Mouse (Mus musculus) mouse embryonic stem cell (cell line): ENCODE data around the gene Mical2.

Experiments
- in situ Hi-C, 2 experiments: fragments of 300-500 bp; cut with MboI; formaldehyde crosslinking; loops; 1 replicate in 1 of 2; 3 replicates in 1 of 2; pipeline ENCODE4 v1.14.3; 2019 to 2020; ENCODE audit warnings: low sequenced_read_pairs in 2 of 2, low pct_unique_long_range_greater_than_20kb in 1 of 2, mixed read lengths in 1 of 2; ENCODE audit not compliant: unreplicated experiment in 1 of 2

The Mical2 gene

GRCm38 (mm10) chr7:112400175-112400574, 174.5 kb downstream of the Mical2 start:
- in situ Hi-C loops = no loop called here

DNA sequence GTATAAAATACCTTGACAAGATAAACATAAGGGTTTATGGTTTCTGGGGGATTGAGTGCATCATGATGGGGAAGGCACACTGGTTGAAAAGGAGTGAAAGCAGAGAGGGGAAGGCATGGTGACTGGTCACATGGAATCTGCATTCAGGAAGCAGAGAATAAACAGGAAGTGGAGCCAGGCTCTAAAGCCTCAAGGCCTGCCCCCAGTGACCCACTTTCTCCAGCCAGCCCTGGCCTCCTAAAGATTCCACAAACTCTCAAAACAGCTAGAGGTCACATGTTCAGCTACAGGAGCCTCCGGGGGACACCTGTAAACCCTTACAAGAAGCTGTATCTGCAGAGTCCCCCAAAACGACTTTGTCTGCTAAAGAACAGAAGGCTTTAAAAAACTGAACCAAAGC, 179.4 kb downstream of the Mical2 start:
- in situ Hi-C loops = loop anchor here in 1 of 2 experiments (5.0 kb wide), 1 partner anchor 52 kb away; no protein-coding TSS in a partner anchor

DNA sequence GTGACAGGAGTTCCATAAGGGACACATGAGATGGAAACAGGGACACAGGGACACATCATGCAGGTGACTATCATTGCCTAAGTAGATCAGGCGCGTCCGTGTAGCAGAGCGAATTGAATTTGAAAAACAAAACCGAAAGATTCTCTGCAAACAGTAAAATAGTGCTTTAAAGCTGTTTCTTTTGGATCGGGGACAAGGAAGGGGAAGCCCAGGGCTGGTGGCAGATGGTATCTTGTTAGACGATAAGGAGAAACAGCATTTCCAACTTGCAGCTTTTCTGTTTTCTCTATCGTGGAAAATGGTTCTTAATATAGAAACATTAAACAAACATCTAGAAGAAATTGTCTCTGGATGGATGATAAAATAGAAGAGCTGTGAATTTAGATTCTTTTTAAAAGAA, 179.9 kb downstream of the Mical2 start:
- in situ Hi-C loops = loop anchor here in 1 of 2 experiments (5.0 kb wide), 1 partner anchor 52 kb away; no protein-coding TSS in a partner anchor

DNA sequence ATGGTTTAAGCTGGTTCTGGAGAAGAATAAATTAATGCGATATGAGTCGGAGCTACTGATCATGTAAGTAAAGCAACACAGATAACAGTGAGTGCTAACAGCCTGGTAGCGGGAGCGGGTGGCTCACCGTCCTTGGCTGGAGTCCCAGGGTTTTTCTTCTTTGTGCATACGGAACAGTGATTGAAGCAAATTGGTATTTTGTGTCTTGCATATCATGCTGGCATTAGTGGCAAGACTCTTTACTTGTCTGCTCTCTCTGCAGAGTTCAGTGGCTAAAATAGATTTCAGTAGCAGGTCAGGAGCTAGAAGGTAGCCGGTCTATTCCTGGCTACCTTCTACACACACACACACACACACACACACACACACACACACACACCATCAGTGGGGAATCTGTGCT, 181.9 kb downstream of the Mical2 start:
- in situ Hi-C loops = loop anchor here in 1 of 2 experiments (5.0 kb wide), 1 partner anchor 50 kb away; no protein-coding TSS in a partner anchor

DNA sequence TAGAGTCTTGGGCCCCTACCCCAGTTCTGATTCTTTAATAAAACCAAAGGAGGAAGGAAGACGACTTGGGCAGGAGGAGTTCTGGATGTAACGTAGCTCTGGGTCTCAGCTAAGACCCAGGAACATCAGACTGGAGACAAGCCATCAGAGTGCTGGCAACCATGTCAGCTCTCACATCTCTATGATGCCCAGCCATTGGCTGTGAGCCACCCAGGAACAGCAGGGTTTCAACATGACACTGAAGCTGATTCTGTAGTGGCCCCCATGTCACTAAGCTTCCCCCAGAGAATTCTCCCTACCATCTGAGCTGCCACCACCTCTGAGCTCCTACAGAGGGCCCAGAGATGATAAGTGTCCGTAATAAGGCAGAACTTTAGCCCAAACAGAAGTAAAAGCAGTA, 184.3 kb downstream of the Mical2 start:
- in situ Hi-C loops = loop anchor here in 1 of 2 experiments (5.0 kb wide), 1 partner anchor 47 kb away; no protein-coding TSS in a partner anchor

GRCm38 (mm10) chr7:112413286-112413685, 187.6 kb downstream of the Mical2 start:
- in situ Hi-C loops = no loop called here

DNA sequence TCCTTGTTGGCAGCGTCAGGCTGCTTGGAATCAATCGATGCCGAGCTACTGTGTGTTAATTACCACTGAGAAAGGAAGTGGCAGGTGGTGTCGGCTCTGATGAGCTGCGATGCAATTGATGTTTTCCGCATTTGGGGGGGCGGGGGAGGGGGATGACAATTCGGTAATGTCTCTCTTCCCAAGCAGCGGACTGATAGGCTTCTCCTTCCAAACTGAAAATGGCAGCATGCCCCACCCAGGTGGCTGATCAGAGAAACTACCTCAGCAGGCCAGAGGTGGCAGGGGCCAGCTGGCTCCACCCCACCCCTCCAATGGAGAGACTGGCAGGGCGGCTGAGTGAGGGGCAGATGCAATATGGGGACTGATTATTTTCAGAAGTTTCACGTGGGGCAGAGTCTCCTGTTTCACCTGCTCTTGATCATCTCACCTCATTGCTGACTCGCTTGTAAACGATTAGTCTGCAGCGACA, 190.4 kb downstream of the Mical2 start:
- in situ Hi-C loops = no loop called here

GRCm38 (mm10) chr7:112416730-112417513, 191.3 kb downstream of the Mical2 start:
- in situ Hi-C loops = no loop called here

- in situ Hi-C loops = no loop called here
Measured at GRCm38 (mm10) chr7:112417598-112417997, 191.9 kb downstream of the Mical2 start.

- in situ Hi-C loops = no loop called here
Measured at GRCm38 (mm10) chr7:112423438-112423837, 197.8 kb downstream of the Mical2 start.

DNA sequence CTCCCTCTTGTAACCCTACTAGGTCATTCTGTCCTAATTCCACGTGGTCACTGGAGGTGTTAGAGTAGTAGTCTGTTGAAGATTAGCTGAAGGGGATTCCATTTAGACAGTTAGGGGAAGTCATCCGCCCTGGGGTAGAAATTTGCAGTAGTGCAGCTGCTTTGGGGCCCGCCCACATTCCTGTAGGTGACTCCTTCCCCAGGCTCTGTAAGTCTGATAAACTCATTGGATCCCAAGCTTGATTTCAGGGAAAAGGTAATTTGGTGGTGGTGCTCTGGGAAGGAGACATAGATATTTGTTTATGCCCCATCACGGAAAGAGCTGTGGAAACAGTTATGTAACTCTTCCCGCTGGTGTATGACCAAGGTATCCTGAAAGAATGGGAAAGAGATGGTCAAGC, 201.2 kb downstream of the Mical2 start:
- in situ Hi-C loops = no loop called here

GRCm38 (mm10) chr7:112427357-112428157, 201.9 kb downstream of the Mical2 start, which contains the start of gene Parva:
TSS of gene Parva (plus strand) at chr7:112427505.
- in situ Hi-C loops = no loop called here

DNA sequence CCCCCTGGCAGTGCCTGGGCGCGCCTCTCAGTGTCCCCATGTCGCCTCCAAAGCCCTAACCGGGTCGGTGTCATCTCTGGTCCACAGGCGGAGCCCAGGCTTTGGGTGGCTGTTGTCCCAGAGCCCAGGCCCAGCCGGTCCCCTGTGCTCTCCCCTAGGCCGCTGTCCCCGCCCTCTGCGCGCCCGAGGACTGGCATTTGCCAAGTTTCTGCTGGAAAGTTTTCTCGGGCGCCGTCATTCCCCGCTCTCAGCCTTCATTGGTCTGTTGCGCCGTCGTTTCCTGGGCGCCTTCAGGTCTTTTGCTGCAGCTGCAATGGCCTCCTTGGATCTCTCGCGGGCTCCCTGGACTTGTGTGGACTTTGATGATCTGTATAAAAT, 202.5 kb downstream of the Mical2 start:
- in situ Hi-C loops = no loop called here

GRCm38 (mm10) chr7:112439846-112440245, 214.2 kb downstream of the Mical2 start:
- in situ Hi-C loops = no loop called here

- in situ Hi-C loops = no loop called here
Measured at GRCm38 (mm10) chr7:112444152-112444984, 218.7 kb downstream of the Mical2 start.

GRCm38 (mm10) chr7:112444985-112445367, 219.3 kb downstream of the Mical2 start:
- in situ Hi-C loops = no loop called here

GRCm38 (mm10) chr7:112446498-112446897, 220.8 kb downstream of the Mical2 start:
- in situ Hi-C loops = no loop called here

DNA sequence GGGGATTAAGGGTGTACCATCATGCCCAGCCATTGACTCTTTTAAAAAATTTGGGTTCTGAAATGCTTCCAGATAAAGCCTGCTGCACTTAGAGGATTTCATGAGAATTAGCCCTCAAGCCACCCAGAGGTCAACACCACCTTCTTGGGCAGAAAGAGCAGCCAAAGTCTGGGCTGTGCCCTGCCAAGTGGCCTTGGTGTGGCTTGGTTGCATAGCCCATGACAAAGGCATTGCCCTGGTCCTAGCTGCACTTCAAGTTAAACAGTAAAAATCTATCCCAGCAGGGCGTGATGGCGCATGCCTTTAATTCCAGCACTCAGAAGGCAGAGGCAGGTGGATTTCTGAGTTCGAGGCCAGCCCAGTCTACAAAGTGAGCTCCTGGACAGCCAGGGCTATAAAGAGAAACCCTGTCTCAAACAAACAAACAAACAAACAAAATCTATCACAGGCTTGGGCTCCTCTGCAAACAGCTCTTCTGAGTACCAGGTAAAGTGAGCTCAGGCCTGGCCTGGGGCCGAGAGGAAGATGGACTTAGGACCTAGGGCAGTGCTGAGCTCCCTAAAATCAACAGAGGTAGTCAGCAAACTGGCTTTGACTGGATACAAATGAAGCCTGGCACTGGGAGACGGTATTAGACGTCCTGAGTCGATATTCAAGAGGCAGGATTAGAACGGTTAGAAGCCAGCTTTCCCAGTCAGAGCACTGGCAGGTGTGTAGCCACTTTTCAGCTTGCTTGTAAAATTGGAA, 224.5 kb downstream of the Mical2 start:
- in situ Hi-C loops = no loop called here
